Mouse (Mus musculus) CH12.LX (cell line): Measurements from ENCODE around the gene Mpv17l2. TPM values are rescaled to one million over a fixed set of nuclear protein-coding genes. Genes with fewer than 3 reads are reported as not detected.

ENCODE experiments used
- DNase-seq: peaks from one replicate; pipeline ENCODE4 v3.0.0-alpha.2; 2013; ENCODE audit errors: extremely low read depth
- H3K27ac ChIP-seq: 2 replicates; pipeline ENCODE4 v1.5.1; 2012; ENCODE audit warnings: low read depth, mild to moderate bottlenecking, control low read depth, moderate library complexity; ENCODE audit not compliant: insufficient read depth
- H3K27me3 ChIP-seq: replicated peaks from 2 replicates; pipeline ENCODE3; 2012; ENCODE audit warnings: inconsistent platforms
- H3K36me3 ChIP-seq, 2 experiments: replicated peaks in 1 of 2; 2 replicates each; pipeline versions ENCODE3 to v1.6.1; 2012; ENCODE audit warnings: inconsistent platforms in 1 of 2, low read length in 1 of 2, mild to moderate bottlenecking in 1 of 2, mixed read lengths in 1 of 2, moderate library complexity in 1 of 2; ENCODE audit not compliant: control insufficient read depth in 1 of 2, insufficient read depth in 1 of 2
- H3K4me1 ChIP-seq, 2 experiments: 2 replicates each; pipeline ENCODE4 v1.6.1; 2012; ENCODE audit warnings: inconsistent platforms in 1 of 2, moderate library complexity in 1 of 2; ENCODE audit not compliant: insufficient read depth in 2 of 2, control insufficient read depth in 1 of 2
- H3K4me2 ChIP-seq: 2 replicates; pipeline ENCODE4 v1.6.1; 2012; ENCODE audit warnings: low read depth, mild to moderate bottlenecking, control low read depth; ENCODE audit not compliant: poor library complexity, insufficient read depth, severe bottlenecking
- H3K4me3 ChIP-seq, 3 experiments: fragments of 150-350 bp in 1 of 3; sonication (generic) in 1 of 3; replicated peaks in 1 of 3; 2 replicates each; pipeline versions ENCODE3 to v1.5.1; 2011 to 2012; ENCODE audit warnings: low read depth in 2 of 3, low read length in 2 of 3, mild to moderate bottlenecking in 2 of 3, moderate library complexity in 2 of 3, control low read depth in 1 of 3, improper control_type of control experiment in 1 of 3, inconsistent platforms in 1 of 3, mixed read lengths in 1 of 3; ENCODE audit not compliant: poor library complexity in 1 of 3
- H3K79me2 ChIP-seq: replicated peaks from 2 replicates; pipeline ENCODE4 v1.6.1; 2012; ENCODE audit warnings: mild to moderate bottlenecking, moderate library complexity; ENCODE audit not compliant: control insufficient read depth, poor library complexity, insufficient read depth, severe bottlenecking; ENCODE audit errors: extremely low read depth
- H3K9ac ChIP-seq: 2 replicates; pipeline ENCODE4 v1.6.1; 2012; ENCODE audit warnings: low read depth, mild to moderate bottlenecking, control low read depth, moderate library complexity; ENCODE audit not compliant: insufficient read depth
- H3K9me3 ChIP-seq: replicated peaks from 2 replicates; pipeline ENCODE3; 2012; ENCODE audit warnings: low read length, inconsistent platforms, mixed read lengths
- BHLHE40 ChIP-seq: IDR thresholded peaks from 2 replicates; pipeline ENCODE4 v1.6.1; 2011; ENCODE audit warnings: mild to moderate bottlenecking, low read depth, low read length, improper control_type of control experiment
- CHD1 ChIP-seq: IDR thresholded peaks from 2 replicates; pipeline ENCODE4 v1.6.1; 2012; ENCODE audit warnings: low read depth, low read length, improper control_type of control experiment, inconsistent platforms
- CHD2 ChIP-seq: IDR thresholded peaks from 2 replicates; pipeline ENCODE4 v1.6.1; 2011; ENCODE audit warnings: low read length, improper control_type of control experiment
- CTCF ChIP-seq, 2 experiments: IDR thresholded peaks in 1 of 2; conservative IDR thresholded peaks in 1 of 2; 2 replicates each; pipeline ENCODE4 v1.5.1; 2011 to 2012; ENCODE audit warnings: low read depth in 2 of 2, low read length in 2 of 2, improper control_type of control experiment in 1 of 2, inconsistent platforms in 1 of 2, mild to moderate bottlenecking in 1 of 2, moderate library complexity in 1 of 2
- ELF1 ChIP-seq: IDR thresholded peaks from 2 replicates; pipeline ENCODE4 v1.6.1; 2014; ENCODE audit warnings: low read depth, mild to moderate bottlenecking, inconsistent platforms, low read length, improper control_type of control experiment
- ETS1 ChIP-seq: conservative IDR thresholded peaks from 2 replicates; pipeline ENCODE4 v1.6.1; 2012; ENCODE audit warnings: low read depth, mild to moderate bottlenecking, inconsistent platforms, low read length, improper control_type of control experiment, moderate library complexity
- KAT2A ChIP-seq: IDR thresholded peaks from 2 replicates; pipeline ENCODE4 v1.6.1; 2012; ENCODE audit warnings: low read length, improper control_type of control experiment, inconsistent platforms; ENCODE audit not compliant: insufficient replicate concordance
- MAFK ChIP-seq: IDR thresholded peaks from 2 replicates; pipeline ENCODE4 v1.6.1; 2011; ENCODE audit warnings: low read length, improper control_type of control experiment; ENCODE audit not compliant: insufficient replicate concordance
- MAX ChIP-seq: IDR thresholded peaks from 2 replicates; pipeline ENCODE4 v1.6.1; 2011; ENCODE audit warnings: low read length, improper control_type of control experiment
- MYC ChIP-seq: IDR thresholded peaks from 2 replicates; pipeline ENCODE4 v1.6.1; 2011; ENCODE audit warnings: low read depth, mild to moderate bottlenecking, improper control_type of control experiment, low read length
- NRF1 ChIP-seq: IDR thresholded peaks from 2 replicates; pipeline ENCODE4 v1.6.1; 2014; ENCODE audit warnings: low read depth, mild to moderate bottlenecking, inconsistent platforms, low read length, improper control_type of control experiment, moderate library complexity
- PAX5 ChIP-seq: IDR thresholded peaks from 2 replicates; pipeline ENCODE4 v1.6.1; 2012; ENCODE audit warnings: low read length, inconsistent platforms, mixed read lengths
- RAD21 ChIP-seq: IDR thresholded peaks from 2 replicates; pipeline ENCODE4 v1.6.1; 2011; ENCODE audit warnings: low read depth, mild to moderate bottlenecking, low read length, improper control_type of control experiment, moderate library complexity
- SIN3A ChIP-seq: IDR thresholded peaks from 2 replicates; pipeline ENCODE4 v1.6.1; 2012; ENCODE audit warnings: low read length, improper control_type of control experiment, inconsistent platforms
- SMC3 ChIP-seq: IDR thresholded peaks from 2 replicates; pipeline ENCODE4 v1.6.1; 2011; ENCODE audit warnings: low read depth, low read length, improper control_type of control experiment
- TCF12 ChIP-seq: IDR thresholded peaks from 2 replicates; pipeline ENCODE4 v1.6.1; 2014; ENCODE audit warnings: low read depth, mild to moderate bottlenecking, inconsistent platforms, low read length, improper control_type of control experiment
- UBTF ChIP-seq: IDR thresholded peaks from 2 replicates; pipeline ENCODE4 v1.6.1; 2012; ENCODE audit warnings: low read depth, mild to moderate bottlenecking, inconsistent platforms, low read length, improper control_type of control experiment, moderate library complexity
- USF1 ChIP-seq: IDR thresholded peaks from 2 replicates; pipeline ENCODE4 v1.6.1; 2014; ENCODE audit warnings: low read depth, mild to moderate bottlenecking, inconsistent platforms, low read length, improper control_type of control experiment
- dilution Hi-C: fragments of 300-500 bp; cut with MboI; formaldehyde crosslinking; loops from 2 replicates; pipeline ENCODE4 v1.14.3; 2020; ENCODE audit warnings: low sequenced_read_pairs; ENCODE audit not compliant: extremely low pct_unique_long_range_greater_than_20kb, extremely low pct_ligation_motif_present
- in situ Hi-C: fragments of 300-500 bp; cut with MboI; formaldehyde crosslinking; loops from 3 replicates; pipeline ENCODE4 v1.14.3; 2019; ENCODE audit warnings: low sequenced_read_pairs, low pct_ligation_motif_present, low pct_unique_long_range_greater_than_20kb, mixed read lengths
- polyA plus RNA-seq: library from polyadenylated mRNA; unstranded; fragments of >175 nt; gene quantifications from 2 replicates; pipeline ENCODE4 v1.2.1, GENCODE M21; 2012; ENCODE audit warnings: low read depth; ENCODE audit not compliant: insufficient read length
- total RNA-seq, 2 experiments: library from RNA; depleted of rRNA; stranded (reverse); fragments of 300-350 nt in 1 of 2; fragments of >200 nt in 1 of 2; gene quantifications; 2 replicates each; pipeline ENCODE4 v1.2.3; 2012 to 2014

The Mpv17l2 gene
- total and polyA plus RNA-seq, 3 experiments, result 25.3 to 36.1 (median 27.1) TPM

DNA sequence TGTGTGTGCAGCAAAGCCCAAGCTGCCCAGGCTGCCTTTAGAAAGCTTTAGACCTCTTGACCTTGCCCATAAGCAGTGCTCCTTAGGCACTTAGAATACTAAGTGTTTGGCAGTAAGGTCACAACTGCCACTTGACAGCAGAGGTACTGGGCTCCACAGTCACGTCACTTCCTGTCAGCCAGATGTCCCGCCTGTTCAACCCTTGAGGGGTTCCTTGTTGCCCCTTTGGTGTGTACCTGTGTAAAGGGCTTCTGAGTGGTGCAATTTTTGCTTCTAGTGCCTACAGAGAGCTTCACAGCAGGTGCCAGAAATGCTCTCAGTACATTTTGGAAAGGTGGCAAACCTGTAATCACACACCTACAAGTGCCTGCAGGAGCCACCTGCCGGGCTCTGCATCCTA, 22.5 kb downstream of the Mpv17l2 start:
- H3K27me3 ChIP-seq, result no peaks in the 10 kb centered on the region
- in situ Hi-C loops, result no loop called here
- peaks cover 5 to 24% of the 10 kb centered on the region in 2 experiments; a peak in 3 of 4 replicates for H3K4me1 ChIP-seq
- DNase-seq, result no peak
- H3K9ac ChIP-seq, result no peak overlapping the region
- no peak overlapping the region for H3K27ac ChIP-seq
- TF ChIP-seq MYC (no peak), CTCF (conservative IDR thresholded peaks at IDR 0.05 in 1 of 2, IDR thresholded peaks at IDR 0.05 in 1 of 2; ENCODE audit: low read depth in 2 of 2, low read length in 2 of 2) (no peak)
- H3K4me3 ChIP-seq, result no peak overlapping the region
- no peaks in the 10 kb centered on the region for H3K9me3 ChIP-seq
- H3K36me3 ChIP-seq, result peaks cover 0 to 5% of the 10 kb centered on the region in 2 experiments
- no peaks in the 10 kb centered on the region for H3K79me2 ChIP-seq
- H3K4me2 ChIP-seq, result no peak overlapping the region
- dilution Hi-C loops, result no loop called here

DNA sequence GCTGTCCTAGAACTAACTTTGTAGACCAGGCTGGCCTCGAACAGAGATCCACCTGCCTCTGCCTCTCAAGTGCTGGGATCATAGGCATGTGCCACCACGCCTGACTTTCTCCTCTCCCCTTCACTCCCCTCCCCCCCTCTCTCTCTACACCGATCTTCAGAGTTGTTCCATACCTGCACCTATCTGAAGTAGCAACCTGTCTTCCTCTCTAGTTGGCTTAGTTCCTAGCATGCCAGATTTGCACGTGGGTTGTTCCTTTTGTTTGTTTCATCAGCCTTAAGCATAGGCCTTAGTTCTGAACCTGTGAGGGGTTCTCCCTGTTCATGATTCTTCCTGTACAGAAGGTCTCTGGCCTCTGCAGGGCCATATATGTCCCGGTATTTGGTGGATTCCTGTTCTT, 23.0 kb downstream of the Mpv17l2 start:
- Histone ChIP-seq H3K9me3 (no peaks in the 10 kb centered on the region), H3K4me2 (no peak overlapping the region), H3K27me3 (no peaks in the 10 kb centered on the region), H3K79me2 (no peaks in the 10 kb centered on the region), H3K36me3 (peaks cover 0 to 5% of the 10 kb centered on the region in 2 experiments), H3K9ac (no peak overlapping the region), H3K27ac (no peak overlapping the region), H3K4me1 (peaks cover 5 to 25% of the 10 kb centered on the region in 2 experiments), H3K4me3 (no peak overlapping the region)
- no peak for DNase-seq
- TF ChIP-seq SIN3A (no peak), USF1 (no peak), CHD1 (no peak), PAX5 (no peak), CTCF (conservative IDR thresholded peaks at IDR 0.05 in 1 of 2, IDR thresholded peaks at IDR 0.05 in 1 of 2; ENCODE audit: low read depth in 2 of 2, low read length in 2 of 2) (no peak), MAX (no peak), TCF12 (no peak), MAFK (no peak)
- in situ Hi-C loops, result no loop called here
- dilution Hi-C loops, result no loop called here

GRCm38 (mm10) chr8:70730956-70731355, 29.8 kb downstream of the Mpv17l2 start:
- dilution Hi-C loops (no loop called here), in situ Hi-C loops (no loop called here)
- TF ChIP-seq SIN3A, result no peak
- no peak for TF ChIP-seq USF1
- TF ChIP-seq CHD2, result no peak
- no peak for TF ChIP-seq KAT2A
- peak; percentile 59 for TF ChIP-seq ETS1
- no peak for TF ChIP-seq MYC
- TF ChIP-seq NRF1, result no peak
- 0 out of 2 replicates have a peak, but pooled peaks have one; percentile 2 for TF ChIP-seq SMC3
- peak; percentile 82 for TF ChIP-seq BHLHE40
- TF ChIP-seq ELF1, result no peak
- TF ChIP-seq RAD21, result no peak
- TF ChIP-seq UBTF, result no peak
- peak; percentile 76 for DNase-seq
- Histone ChIP-seq H3K9me3 (no peaks in the 10 kb centered on the region), H3K79me2 (no peaks in the 10 kb centered on the region), H3K27ac (peak overlapping the region; percentile 15; the same call in 1 of the 2 replicates), H3K27me3 (no peaks in the 10 kb centered on the region), H3K4me1 (peaks cover 22 to 33% of the 10 kb centered on the region in 2 experiments), H3K9ac (peak overlapping the region; percentile 43; the same call in 1 of the 2 replicates), H3K4me3 (peak overlapping the region in 2 of 3 experiments; percentile 39 to 64), H3K36me3 (no peaks in the 10 kb centered on the region), H3K4me2 (no peak overlapping the region)
